Mouse (Mus musculus) lung, embryonic 15.5 days (tissue): ENCODE results near the gene Esam. TPM values are rescaled to one million over a fixed set of nuclear protein-coding genes. Genes with fewer than 3 reads are reported as not detected.

Experiments
- ATAC-seq: fragments of 200-750 bp; cut with Nextera tagmentation; 2 replicates; pipeline ENCODE4 v1.8.0; 2017; ENCODE audit warnings: moderate number of reproducible peaks, borderline replicate concordance; ENCODE audit not compliant: low FRiP score, low TSS enrichment; ENCODE audit errors: extremely low read depth
- H3K27ac ChIP-seq: fragments of 300-500 bp; sonication (generic); 2 replicates; pipeline ENCODE4 v1.5.1; 2015; ENCODE audit warnings: moderate library complexity, mild to moderate bottlenecking, inconsistent platforms
- H3K27me3 ChIP-seq: fragments of 300-500 bp; sonication (generic); 2 replicates; pipeline ENCODE4 v1.6.1; 2015; ENCODE audit warnings: inconsistent platforms
- H3K36me3 ChIP-seq: fragments of 300-500 bp; sonication (generic); 2 replicates; pipeline ENCODE4 v1.6.1; 2015; ENCODE audit warnings: inconsistent platforms
- H3K4me1 ChIP-seq: fragments of 300-500 bp; sonication (generic); 2 replicates; pipeline ENCODE4 v1.6.1; 2015; ENCODE audit warnings: inconsistent platforms
- H3K4me2 ChIP-seq: fragments of 300-500 bp; sonication (generic); 2 replicates; pipeline ENCODE4 v1.6.1; 2015; ENCODE audit warnings: inconsistent platforms, mild to moderate bottlenecking, moderate library complexity
- H3K4me3 ChIP-seq: fragments of 300-500 bp; sonication (generic); 2 replicates; pipeline ENCODE4 v1.5.1; 2015; ENCODE audit warnings: mild to moderate bottlenecking, inconsistent platforms
- H3K9ac ChIP-seq: fragments of 300-500 bp; sonication (generic); 2 replicates; pipeline ENCODE4 v1.6.1; 2015; ENCODE audit warnings: inconsistent platforms
- H3K9me3 ChIP-seq: fragments of 300-500 bp; sonication (generic); 2 replicates; pipeline ENCODE4 v1.6.1; 2016; ENCODE audit warnings: inconsistent platforms
- WGBS: fragments of 180-500 bp; shearing (Covaris S2); methylation state at CpG from one replicate; pipeline ENCODE4 v1.1.7; 2015; 5-methylcytosine and 5-hydroxymethylcytosine counted together
- polyA plus RNA-seq: library from polyadenylated mRNA; unstranded; fragments of >200 nt; fragmentation: Nextera tagmentation; extraction: Ambion mirVana; gene quantifications from 2 replicates; pipeline ENCODE4 v1.2.1, GENCODE M21; 2015

The Esam gene
- polyA plus RNA-seq, 1 experiment from 2014 or later: 178 TPM

GRCm38 (mm10) chr9:37567454-37567853 is 39.6 kb downstream of the Esam start:
- Histone ChIP-seq H3K27me3 (no peaks in the 10 kb centered on the region), H3K36me3 (no peaks in the 10 kb centered on the region), H3K4me2 (peak overlapping the region; percentile 47), H3K9me3 (no peaks in the 10 kb centered on the region), H3K4me1 (peaks cover 21% of the 10 kb centered on the region), H3K4me3 (no peak overlapping the region), H3K27ac (peak overlapping the region; percentile 59; the same call in 1 of the 2 replicates), H3K9ac (no peak overlapping the region)
- ATAC-seq: no peak
- WGBS: 46% methylated on average over 5 of the region's 5 CpGs

- H3K27ac ChIP-seq: peak overlapping the region; percentile 59
- ATAC-seq: peak; percentile 63; the same call in 1 of the 2 replicates
- H3K27me3 ChIP-seq: no peaks in the 10 kb centered on the region
- peak overlapping the region; percentile 47 for H3K4me2 ChIP-seq
- no peak overlapping the region for H3K9ac ChIP-seq
- peaks cover 21% of the 10 kb centered on the region for H3K4me1 ChIP-seq
- no peaks in the 10 kb centered on the region for H3K9me3 ChIP-seq
- 26% methylated on average over 15 of the region's 15 CpGs for WGBS
- H3K36me3 ChIP-seq: no peaks in the 10 kb centered on the region
- no peak overlapping the region for H3K4me3 ChIP-seq
Measured at GRCm38 (mm10) chr9:37567892-37568604, 40.2 kb downstream of the Esam start.

GRCm38 (mm10) chr9:37568605-37569214 is 40.8 kb downstream of the Esam start:
- Histone ChIP-seq H3K4me2 (peak overlapping the region; percentile 47), H3K27me3 (no peaks in the 10 kb centered on the region), H3K9me3 (no peaks in the 10 kb centered on the region), H3K27ac (peak overlapping the region; percentile 59), H3K36me3 (no peaks in the 10 kb centered on the region), H3K9ac (no peak overlapping the region), H3K4me1 (peaks cover 21% of the 10 kb centered on the region), H3K4me3 (no peak overlapping the region)
- 0 out of 2 replicates have a peak, but pooled peaks have one; percentile 28 for ATAC-seq
- 26% methylated on average over 4 of the region's 4 CpGs for WGBS

- WGBS: 47% methylated on average over 2 of the region's 2 CpGs
- H3K4me2 ChIP-seq: no peak overlapping the region
- peaks cover 21% of the 10 kb centered on the region for H3K4me1 ChIP-seq
- no peak overlapping the region for H3K27ac ChIP-seq
- no peaks in the 10 kb centered on the region for H3K27me3 ChIP-seq
- H3K4me3 ChIP-seq: no peak overlapping the region
- no peak overlapping the region for H3K9ac ChIP-seq
- ATAC-seq: no peak
- no peaks in the 10 kb centered on the region for H3K36me3 ChIP-seq
- no peaks in the 10 kb centered on the region for H3K9me3 ChIP-seq
Measured at GRCm38 (mm10) chr9:37569231-37569835, 41.5 kb downstream of the Esam start.

GRCm38 (mm10) chr9:37572204-37572876 is 44.5 kb downstream of the Esam start:
- Histone ChIP-seq H3K4me1 (peaks cover 21% of the 10 kb centered on the region), H3K4me2 (no peak overlapping the region), H3K4me3 (no peak overlapping the region), H3K36me3 (no peaks in the 10 kb centered on the region), H3K27ac (no peak overlapping the region), H3K27me3 (no peaks in the 10 kb centered on the region), H3K9ac (no peak overlapping the region), H3K9me3 (no peaks in the 10 kb centered on the region)
- WGBS: 38% methylated on average over 3 of the region's 3 CpGs
- no peak for ATAC-seq

GRCm38 (mm10) chr9:37576436-37576930 is 48.6 kb downstream of the Esam start:
- Histone ChIP-seq H3K4me3 (no peak overlapping the region), H3K9me3 (no peaks in the 10 kb centered on the region), H3K9ac (no peak overlapping the region), H3K4me1 (no peaks in the 10 kb centered on the region), H3K27ac (no peak overlapping the region), H3K27me3 (no peaks in the 10 kb centered on the region), H3K4me2 (no peak overlapping the region), H3K36me3 (no peaks in the 10 kb centered on the region)
- ATAC-seq: no peak
- 34% methylated on average over 14 of the region's 14 CpGs for WGBS

- no peak overlapping the region for H3K4me3 ChIP-seq
- no peaks in the 10 kb centered on the region for H3K4me1 ChIP-seq
- no peak for ATAC-seq
- no peak overlapping the region for H3K27ac ChIP-seq
- no peak overlapping the region for H3K4me2 ChIP-seq
- H3K9me3 ChIP-seq: no peaks in the 10 kb centered on the region
- no peaks in the 10 kb centered on the region for H3K36me3 ChIP-seq
- WGBS: 82% methylated on average over 5 of the region's 5 CpGs
- H3K27me3 ChIP-seq: no peaks in the 10 kb centered on the region
- no peak overlapping the region for H3K9ac ChIP-seq
Measured at GRCm38 (mm10) chr9:37583594-37583993, 55.7 kb downstream of the Esam start.

GRCm38 (mm10) chr9:37586718-37587117 is 58.8 kb downstream of the Esam start:
- H3K9me3 ChIP-seq: no peaks in the 10 kb centered on the region
- no peak for ATAC-seq
- WGBS: 78% methylated on average over 4 of the region's 4 CpGs
- no peaks in the 10 kb centered on the region for H3K4me1 ChIP-seq
- H3K27ac ChIP-seq: no peak overlapping the region
- no peak overlapping the region for H3K4me3 ChIP-seq
- H3K4me2 ChIP-seq: no peak overlapping the region
- no peaks in the 10 kb centered on the region for H3K36me3 ChIP-seq
- H3K9ac ChIP-seq: no peak overlapping the region
- H3K27me3 ChIP-seq: no peaks in the 10 kb centered on the region

Other genes with a start within 250 kb of the Esam start
- gene Ccdc15, start 179.6 kb upstream of the Esam start, polyA plus RNA-seq: 9.0 and 9.3 TPM in 2 replicates
- gene Hepacam, start 160.7 kb upstream of the Esam start, polyA plus RNA-seq: 0.11 and 0.14 TPM in 2 replicates
- 20.6 and 23.7 TPM in 2 replicates for gene Robo4, start 126.2 kb upstream of the Esam start, polyA plus RNA-seq
- 0.18 and 0.21 TPM in 2 replicates for gene Robo3, start 94.8 kb upstream of the Esam start, polyA plus RNA-seq
- 26.1 and 26.9 TPM in 2 replicates for gene Msantd2, start 38.8 kb upstream of the Esam start, polyA plus RNA-seq
- 26.5 and 33.3 TPM in 2 replicates for gene Vsig2, start 11.2 kb downstream of the Esam start, polyA plus RNA-seq
- gene Nrgn, start 24.8 kb downstream of the Esam start, polyA plus RNA-seq: 7.0 and 8.1 TPM in 2 replicates
- 11.6 and 13.0 TPM in 2 replicates for gene Siae, start 27.6 kb downstream of the Esam start, polyA plus RNA-seq
- gene Spa17, start 85.6 kb downstream of the Esam start, polyA plus RNA-seq: 8.2 and 8.4 TPM in 2 replicates
- gene Tbrg1, start 129.2 kb downstream of the Esam start, polyA plus RNA-seq: 128 and 134 TPM in 2 replicates
- 0.07 TPM in 1 of 2 replicates, not detected in the other for gene Panx3, start 141.2 kb downstream of the Esam start, polyA plus RNA-seq
- not detected in 2 replicates for gene Olfr160, start 188.2 kb downstream of the Esam start, polyA plus RNA-seq
- gene Olfr874, start 217.0 kb downstream of the Esam start, polyA plus RNA-seq: not detected in 2 replicates
- not detected in 2 replicates for gene Olfr875, start 243.8 kb downstream of the Esam start, polyA plus RNA-seq